Mouse (Mus musculus) kidney, postnatal 0 days (tissue): ENCODE data around the gene Esp8. TPM values are rescaled to one million over a fixed set of nuclear protein-coding genes. Genes with fewer than 3 reads are reported as not detected.
A peak's percentile ranks its signal among the peaks of the same experiment; 100 is the strongest.
"Not testable (repeated sequence)": the region's sequence is repeated elsewhere in the genome, so short reads cannot be mapped to it uniquely, and the experiment has no call there.

ENCODE experiments used
- ATAC-seq: fragments of 200-750 bp; cut with Nextera tagmentation; replicated peaks from 2 replicates; pipeline ENCODE4 v1.8.0; 2017; ENCODE audit warnings: low read depth, moderate number of reproducible peaks, moderate TSS enrichment, moderate library complexity; ENCODE audit not compliant: low FRiP score
- DNase-seq: peaks from one replicate; pipeline ENCODE4 v3.0.0-alpha.2; 2016; ENCODE audit warnings: low spot score
- H3K27ac ChIP-seq: fragments of 300-500 bp; sonication (generic); 2 replicates; pipeline ENCODE4 v1.5.1; 2014; ENCODE audit warnings: mild to moderate bottlenecking
- H3K27me3 ChIP-seq: fragments of 300-500 bp; sonication (generic); 2 replicates; pipeline ENCODE4 v1.6.1; 2014; ENCODE audit warnings: low read length, mixed read lengths; ENCODE audit not compliant: insufficient read depth
- H3K36me3 ChIP-seq: fragments of 300-500 bp; sonication (generic); 2 replicates; pipeline ENCODE4 v1.6.1; 2014; ENCODE audit warnings: low read length, mixed read lengths; ENCODE audit not compliant: insufficient read depth
- H3K4me1 ChIP-seq: fragments of 300-500 bp; sonication (generic); replicated peaks from 2 replicates; pipeline ENCODE4 v1.6.1; 2014; ENCODE audit warnings: antibody characterized with exemption, low read length, mixed read lengths; ENCODE audit not compliant: insufficient read depth
- H3K4me2 ChIP-seq: fragments of 300-500 bp; sonication (generic); 2 replicates; pipeline ENCODE4 v1.6.1; 2014; ENCODE audit warnings: mild to moderate bottlenecking, low read length, moderate library complexity, mixed read lengths
- H3K4me3 ChIP-seq: fragments of 300-500 bp; sonication (generic); replicated peaks from 2 replicates; pipeline ENCODE4 v1.5.1; 2014; ENCODE audit warnings: low read depth, low read length
- H3K9ac ChIP-seq: fragments of 300-500 bp; sonication (generic); 2 replicates; pipeline ENCODE4 v1.6.1; 2014; ENCODE audit warnings: low read depth, low read length
- H3K9me3 ChIP-seq: fragments of 300-500 bp; sonication (generic); replicated peaks from 2 replicates; pipeline ENCODE4 v1.6.1; 2016; ENCODE audit warnings: low read length, inconsistent platforms, mixed read lengths
- CTCF ChIP-seq: IDR thresholded peaks from 2 replicates; pipeline ENCODE4 v1.5.1; 2016; ENCODE audit warnings: antibody characterized with exemption, low read depth, mild to moderate bottlenecking, moderate library complexity
- WGBS: fragments of 180-500 bp; shearing (Covaris S2); extraction: QIAGEN DNeasy Blood & Tissue Kit; methylation state at CpG from one replicate; pipeline ENCODE4 v1.1.7; 2014; 5-methylcytosine and 5-hydroxymethylcytosine counted together
- polyA plus RNA-seq: library from polyadenylated mRNA; unstranded; fragments of >200 nt; fragmentation: Nextera tagmentation; extraction: Ambion mirVana; gene quantifications from 2 replicates; pipeline ENCODE4 v1.2.1, GENCODE M21; 2015

Esp8 gene
- 0.33 TPM in 1 of 2 replicates, not detected in the other for polyA plus RNA-seq

DNA sequence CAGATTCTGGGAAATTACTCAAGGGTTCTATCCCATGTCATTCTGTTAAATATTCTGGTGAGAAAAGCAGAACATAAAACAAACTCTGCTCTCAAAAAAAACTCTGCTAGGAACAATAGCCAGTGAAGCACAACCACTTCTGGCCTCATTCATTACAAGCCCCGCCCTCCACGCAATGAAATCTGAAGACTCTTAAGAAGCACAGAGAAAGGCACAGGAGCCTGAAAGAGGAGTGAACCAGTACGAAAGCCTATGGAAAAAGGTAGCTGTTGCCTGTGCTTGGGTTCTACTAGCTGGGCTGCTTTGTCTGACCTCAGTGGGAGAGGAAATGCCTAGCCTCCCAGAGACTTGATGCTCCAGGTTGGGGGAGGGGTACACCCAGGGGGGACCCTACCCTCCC is at the start of gene Esp8:
Esp8 (plus strand) TSS at position 205 of the 400 bp plus-strand sequence.
- ATAC-seq, result no peak
- no peaks in the 10 kb centered on the region for H3K9me3 ChIP-seq
- H3K27ac ChIP-seq, result no peak within 1 kb of the TSS
- TF ChIP-seq CTCF, result no peak
- no peak within 1 kb of the TSS for H3K4me3 ChIP-seq
- 27% methylated on average over 3 of the region's 3 CpGs for WGBS
- no peak within 1 kb of the TSS for H3K9ac ChIP-seq
- no peak within 1 kb of the TSS for H3K4me2 ChIP-seq
- no peaks in the 10 kb centered on the region for H3K4me1 ChIP-seq
- H3K36me3 ChIP-seq, result no peaks in the 10 kb centered on the region
- no peaks in the 10 kb centered on the region for H3K27me3 ChIP-seq
- DNase-seq, result peak; percentile 4

DNA sequence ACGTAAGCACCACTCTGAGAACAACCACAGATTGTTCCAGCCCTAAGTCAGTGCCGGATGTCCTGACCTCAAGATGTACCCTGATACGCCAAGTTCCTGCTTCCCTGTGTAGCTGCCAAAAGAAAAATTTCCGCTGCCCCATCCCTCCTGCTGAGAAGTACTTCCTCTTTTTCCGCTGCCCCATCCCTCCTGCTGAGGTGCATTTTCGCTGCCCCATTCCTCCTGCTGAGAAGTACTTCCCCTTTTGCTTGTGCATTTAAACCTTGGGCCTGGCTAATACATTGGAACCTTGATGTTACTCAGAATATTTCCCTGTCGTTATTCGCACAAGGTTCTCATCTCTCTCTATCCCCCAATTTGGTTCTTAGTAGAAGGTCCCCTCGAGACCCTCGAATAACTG is 36.3 kb upstream of the Esp8 start:
- H3K4me1 ChIP-seq, DNase-seq, H3K9ac ChIP-seq, H3K36me3 ChIP-seq, H3K4me2 ChIP-seq, H3K27ac ChIP-seq, ATAC-seq, H3K9me3 ChIP-seq, H3K27me3 ChIP-seq, H3K4me3 ChIP-seq: not testable (repeated sequence)
- WGBS, result 83% methylated on average over 10 of the region's 10 CpGs

DNA sequence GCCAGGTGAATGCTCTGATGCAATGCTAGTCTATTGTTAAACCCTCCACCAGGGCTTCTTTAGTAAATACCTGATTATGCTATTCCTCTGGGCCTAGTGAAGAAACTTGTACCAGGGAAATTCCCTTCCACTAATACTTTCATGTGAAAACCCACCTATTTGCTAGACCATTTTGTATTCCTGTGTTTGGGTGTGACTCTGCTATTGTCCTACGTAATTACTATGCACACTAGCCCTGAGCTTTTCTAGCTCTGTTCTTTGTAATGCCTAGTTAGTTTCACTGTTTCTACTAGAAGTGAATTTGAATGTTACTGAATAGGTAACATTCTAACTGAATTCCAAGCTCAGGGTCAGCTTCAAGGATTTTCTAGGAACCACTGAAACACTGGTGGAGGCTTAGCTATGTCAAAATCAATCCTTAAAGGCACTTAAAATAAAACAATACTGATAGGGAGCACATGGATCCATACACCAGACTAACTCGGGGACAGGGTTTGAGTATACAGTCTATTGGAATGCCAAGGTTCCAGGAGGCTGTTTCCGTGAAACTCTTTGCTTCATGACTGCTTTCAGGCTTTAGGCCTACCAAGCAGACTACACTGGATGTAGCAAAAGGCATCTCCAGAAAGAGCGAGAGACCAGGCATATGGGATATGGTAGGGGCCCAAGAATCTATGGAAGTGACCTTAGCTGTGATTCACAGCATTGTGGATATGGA is 24.2 kb upstream of the Esp8 start:
- H3K4me2 ChIP-seq, H3K9me3 ChIP-seq, H3K9ac ChIP-seq, H3K27ac ChIP-seq, DNase-seq, H3K27me3 ChIP-seq, ATAC-seq, H3K4me1 ChIP-seq, H3K4me3 ChIP-seq, H3K36me3 ChIP-seq: not testable (repeated sequence)
- WGBS, result 87% methylated on average over 4 of the region's 4 CpGs

DNA sequence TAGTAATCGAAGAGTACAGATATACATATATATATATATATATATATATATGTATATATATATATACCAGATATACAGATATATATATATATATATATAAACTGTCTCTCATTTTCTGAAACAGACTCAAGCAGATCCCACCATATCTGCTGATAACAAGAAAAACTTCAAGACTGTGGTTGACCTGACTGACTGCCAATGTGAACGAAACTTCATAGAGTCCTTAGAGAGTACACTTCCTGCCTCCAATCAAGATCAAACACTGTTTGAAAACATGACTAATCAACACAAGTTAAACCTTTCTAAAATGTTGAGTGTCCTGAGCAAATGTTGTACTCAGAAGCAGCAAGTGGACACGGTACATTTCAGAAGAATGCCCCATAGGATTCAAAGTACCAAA is 10.0 kb downstream of the Esp8 start:
- no peaks in the 10 kb centered on the region for H3K36me3 ChIP-seq
- H3K27ac ChIP-seq, result no peak overlapping the region
- TF ChIP-seq CTCF, result no peak
- 82% methylated on average over 3 of the region's 3 CpGs for WGBS
- H3K9me3 ChIP-seq, result no peaks in the 10 kb centered on the region
- no peaks in the 10 kb centered on the region for H3K27me3 ChIP-seq
- DNase-seq, result no peak
- no peaks in the 10 kb centered on the region for H3K4me1 ChIP-seq
- no peak overlapping the region for H3K9ac ChIP-seq
- H3K4me3 ChIP-seq, result no peak overlapping the region
- no peak overlapping the region for H3K4me2 ChIP-seq
- no peak for ATAC-seq

DNA sequence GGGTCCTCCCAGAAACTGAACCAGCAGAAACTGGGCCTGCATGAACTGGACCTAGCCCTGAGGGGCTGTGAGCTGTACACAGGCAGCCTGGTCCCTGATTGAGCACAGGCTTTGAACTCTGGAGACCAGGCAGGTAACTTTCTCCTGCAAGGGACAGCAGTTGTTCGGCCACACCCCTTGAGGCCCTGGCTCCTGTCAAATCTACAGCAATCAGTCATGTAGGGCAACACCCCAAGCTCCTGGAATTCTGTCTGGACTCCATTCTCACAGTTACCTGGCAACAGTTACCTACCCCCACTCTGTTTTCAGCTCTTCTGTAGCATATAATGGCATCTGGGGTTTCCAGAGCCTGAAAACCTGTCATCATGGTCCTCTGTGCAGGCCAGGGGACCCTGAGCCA is 11.3 kb downstream of the Esp8 start:
- H3K9me3 ChIP-seq, result no peaks in the 10 kb centered on the region
- no peak overlapping the region for H3K27ac ChIP-seq
- ATAC-seq, result no peak
- WGBS, result 70% methylated on average over 1 of the region's 1 CpGs
- H3K4me2 ChIP-seq, result no peak overlapping the region
- H3K4me3 ChIP-seq, result no peak overlapping the region
- no peak for TF ChIP-seq CTCF
- H3K36me3 ChIP-seq, result no peaks in the 10 kb centered on the region
- H3K27me3 ChIP-seq, result no peaks in the 10 kb centered on the region
- no peak for DNase-seq
- H3K9ac ChIP-seq, result no peak overlapping the region
- no peaks in the 10 kb centered on the region for H3K4me1 ChIP-seq

GRCm38 (mm10) chr17:40547005-40547404 is 27.2 kb downstream of the Esp8 start:
- not testable (repeated sequence) for DNase-seq, H3K4me3 ChIP-seq
- WGBS, result 59% methylated on average over 5 of the region's 5 CpGs

DNA sequence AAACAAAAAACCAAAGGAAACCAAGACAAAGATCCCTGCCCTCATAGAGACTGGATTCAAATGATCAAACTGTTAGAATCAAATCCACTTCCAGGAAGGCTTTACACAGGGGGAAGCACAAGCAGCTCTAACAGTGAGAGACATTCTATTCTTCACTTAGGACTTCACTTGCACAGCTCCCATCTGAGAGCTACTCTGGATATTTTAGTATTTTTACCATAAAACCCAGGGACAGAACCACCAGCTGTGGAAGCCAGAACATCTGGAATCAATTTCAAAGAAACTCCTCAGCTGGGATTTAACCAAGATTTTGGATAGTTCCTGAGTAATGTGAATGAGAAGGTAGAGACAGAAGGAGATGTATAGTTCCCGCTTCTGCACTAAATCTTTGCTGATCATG is 33.6 kb downstream of the Esp8 start:
- no peak for TF ChIP-seq CTCF
- no peak overlapping the region for H3K4me3 ChIP-seq
- no peaks in the 10 kb centered on the region for H3K27me3 ChIP-seq
- no peak for ATAC-seq
- no peaks in the 10 kb centered on the region for H3K36me3 ChIP-seq
- H3K4me2 ChIP-seq, result no peak overlapping the region
- WGBS, result 65% methylated on average over 1 of the region's 1 CpGs
- no peak overlapping the region for H3K9ac ChIP-seq
- no peaks in the 10 kb centered on the region for H3K9me3 ChIP-seq
- no peak for DNase-seq
- H3K27ac ChIP-seq, result no peak overlapping the region
- no peaks in the 10 kb centered on the region for H3K4me1 ChIP-seq

More at GRCm38 (mm10) chr17:40547005-40547404, 27.2 kb downstream of the Esp8 start:
- H3K27me3 ChIP-seq, H3K4me2 ChIP-seq, H3K9ac ChIP-seq, H3K9me3 ChIP-seq, ATAC-seq, H3K4me1 ChIP-seq, H3K27ac ChIP-seq, H3K36me3 ChIP-seq: not testable (repeated sequence)
